Mouse (Mus musculus): ENCODE results near the gene Ube2g1. TPM values are rescaled to one million over a fixed set of nuclear protein-coding genes. Genes with fewer than 3 reads are reported as not detected.
A peak's percentile ranks its signal among the peaks of the same experiment; 100 is the strongest.
"Not testable (repeated sequence)": the region's sequence is repeated elsewhere in the genome, so short reads cannot be mapped to it uniquely, and the experiment has no call there.

The Ube2g1 gene
- total RNA-seq, 2 experiments from 2014 or later: 49.8 to 50.8 TPM

DNA sequence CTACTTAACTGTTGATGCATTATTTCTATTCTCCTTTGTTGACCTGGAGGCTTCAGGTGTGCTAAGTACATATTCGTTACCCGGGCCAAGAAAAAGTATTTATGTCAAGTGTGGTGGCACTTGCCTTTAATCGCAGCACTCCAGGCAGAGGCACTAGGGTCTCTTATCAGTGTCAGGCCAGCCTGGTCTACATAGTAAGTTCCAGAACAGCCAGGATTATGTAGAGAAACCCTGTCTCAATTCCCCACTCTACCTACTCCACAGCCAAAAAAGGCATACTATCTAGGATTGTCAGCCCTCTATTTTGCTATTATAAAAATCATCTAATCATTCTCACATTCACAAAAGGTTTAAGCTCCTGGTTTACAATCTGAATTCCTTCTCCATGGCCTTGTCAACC is 82.0 kb downstream of the Ube2g1 start:
- no peak for DNase-seq (ENCODE audit: low spot score in 2 of 2)

- DNase-seq (ENCODE audit: low spot score in 2 of 2): peak; percentile 96
Measured at GRCm38 (mm10) chr11:72689551-72690510, 82.7 kb downstream of the Ube2g1 start, which contains the start of gene Ankfy1. Gene Ankfy1, plus strand, starts transcription at chr11:72690006.

DNA sequence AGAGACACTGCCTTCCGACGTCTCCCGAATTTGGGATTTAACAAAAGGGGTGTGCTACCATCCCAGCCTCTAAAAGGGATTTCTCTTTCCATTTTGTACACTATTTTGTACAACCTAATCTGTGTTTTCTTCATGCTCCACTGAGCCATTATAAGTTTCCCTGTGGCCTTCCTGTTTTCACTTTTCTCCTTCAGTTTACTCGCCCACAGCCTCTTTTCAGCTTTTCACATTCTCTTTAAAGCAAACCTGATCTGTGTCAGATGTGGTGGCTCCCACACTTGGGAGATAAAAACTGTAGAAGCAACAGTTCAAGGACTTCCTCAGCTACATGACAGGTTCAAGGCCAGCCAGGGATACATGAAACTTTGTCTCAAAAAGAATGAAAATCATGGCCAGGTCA is 85.3 kb downstream of the Ube2g1 start:
- no peak for DNase-seq (ENCODE audit: low spot score in 2 of 2)

DNA sequence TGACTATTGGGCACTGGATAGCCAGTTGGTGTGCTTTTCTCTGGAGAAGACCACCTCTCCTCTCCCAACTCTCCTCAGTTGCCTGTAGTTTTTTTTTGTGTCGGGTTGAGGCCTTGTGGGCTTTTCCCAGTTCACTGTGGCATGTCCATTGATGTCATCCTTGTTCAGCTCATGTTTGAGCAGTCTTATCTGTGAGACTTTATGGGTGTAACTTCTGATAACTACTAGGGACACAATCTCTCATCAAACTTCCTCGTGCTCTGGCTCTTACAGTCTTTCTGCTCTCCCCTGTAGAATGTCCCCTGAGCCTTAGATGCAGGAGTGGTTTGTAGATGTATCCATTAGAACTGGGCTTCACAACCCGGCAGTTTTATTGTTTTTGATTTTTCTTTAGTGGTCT is 87.9 kb downstream of the Ube2g1 start:
- no peak for DNase-seq (ENCODE audit: low spot score in 2 of 2)

DNA sequence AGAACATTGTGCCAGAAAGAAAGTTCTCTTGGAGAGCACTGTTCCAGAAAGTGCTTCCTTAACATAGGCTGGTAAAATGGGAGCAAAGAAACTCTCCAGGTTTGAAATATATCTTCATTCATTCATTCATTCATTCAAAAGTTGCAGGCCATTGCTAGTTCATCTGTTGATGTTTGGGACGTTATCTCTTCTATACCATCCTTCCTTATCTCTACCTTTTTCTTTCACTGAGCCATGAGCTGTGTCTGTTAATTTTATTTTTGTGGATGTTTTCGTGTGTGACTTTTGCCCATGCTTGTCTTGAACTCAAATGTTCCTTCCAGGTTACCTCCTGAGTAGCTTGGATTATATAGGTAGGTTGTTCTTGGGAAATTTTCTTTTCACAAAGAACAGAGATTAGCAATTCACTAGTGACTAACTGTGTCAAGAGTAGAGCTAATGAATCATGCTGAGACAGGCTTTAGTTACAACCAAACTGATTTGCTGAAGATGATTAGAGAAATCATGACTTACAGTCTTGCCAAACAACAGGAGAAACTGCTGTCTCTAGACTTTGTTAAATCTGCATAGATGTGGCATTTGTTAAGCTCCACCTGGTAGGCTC is 89.4 kb downstream of the Ube2g1 start:
- DNase-seq (ENCODE audit: low spot score in 2 of 2): no peak

DNA sequence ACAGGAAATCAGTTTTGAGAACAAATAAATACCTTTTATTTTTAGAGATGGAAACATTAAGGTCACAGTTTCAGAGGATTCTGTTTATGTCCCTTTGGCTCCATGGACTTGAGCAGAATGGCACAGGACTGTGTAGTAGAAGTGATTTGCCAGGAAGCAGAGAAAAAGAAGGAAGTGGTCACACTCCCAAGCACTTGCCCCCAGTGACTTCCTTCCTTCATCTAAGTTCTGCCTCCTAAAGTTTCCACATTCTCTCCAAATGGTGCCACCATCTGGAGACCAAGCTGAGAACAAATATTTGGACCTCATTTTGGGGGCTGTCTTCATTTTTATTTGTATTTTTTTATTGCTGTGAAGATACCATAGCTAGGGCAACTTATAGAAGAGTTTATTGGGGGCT is 90.2 kb downstream of the Ube2g1 start:
- no peak for DNase-seq (ENCODE audit: low spot score in 2 of 2)

- not testable (repeated sequence) for DNase-seq (ENCODE audit: low spot score in 2 of 2)
Measured at GRCm38 (mm10) chr11:72705111-72705510, 98.0 kb downstream of the Ube2g1 start.

GRCm38 (mm10) chr11:72712721-72713120 is 105.6 kb downstream of the Ube2g1 start:
- DNase-seq (ENCODE audit: low spot score in 2 of 2): peak in 1 of 2 experiments; percentile 38

DNA sequence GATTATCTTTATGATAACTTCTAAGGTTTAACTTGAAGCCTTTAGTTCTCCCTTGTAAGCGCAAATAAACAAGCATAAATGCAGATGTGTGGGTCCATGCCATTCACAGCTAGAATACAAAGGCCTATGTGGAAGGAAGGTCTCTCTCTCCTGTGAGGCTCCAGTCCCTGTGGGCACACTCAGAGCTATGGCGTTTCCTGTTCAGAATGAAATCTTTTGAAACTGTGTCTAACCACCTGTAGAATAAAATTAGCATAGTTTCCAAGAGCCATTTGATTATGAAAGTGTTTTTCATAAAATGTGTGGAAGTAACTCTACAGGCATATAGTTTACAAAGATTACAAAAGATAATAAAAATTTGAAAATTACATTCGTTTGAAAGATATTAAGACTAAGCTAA is 111.1 kb downstream of the Ube2g1 start:
- DNase-seq (ENCODE audit: low spot score in 2 of 2): no peak

DNA sequence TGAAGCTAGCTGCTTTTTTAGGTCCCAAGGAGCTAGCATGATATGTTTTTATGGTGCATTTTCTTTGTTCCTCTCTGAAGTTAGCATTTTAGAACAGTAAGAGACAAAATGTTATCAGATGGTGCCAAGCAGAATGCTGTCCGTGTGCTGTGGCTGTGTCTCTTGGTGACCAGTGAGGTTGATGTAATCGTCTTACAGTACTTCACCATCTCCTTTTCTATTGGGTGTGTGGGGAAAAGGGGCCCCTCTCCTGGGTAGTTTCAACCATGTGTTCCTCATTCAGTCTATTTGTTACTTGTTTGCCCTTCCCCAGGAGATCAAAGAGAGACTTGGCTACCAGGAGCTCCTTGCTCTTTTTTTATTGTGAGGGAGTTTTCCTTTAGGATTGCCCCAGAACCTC is 116.1 kb downstream of the Ube2g1 start:
- no peak for DNase-seq (ENCODE audit: low spot score in 2 of 2)

DNA sequence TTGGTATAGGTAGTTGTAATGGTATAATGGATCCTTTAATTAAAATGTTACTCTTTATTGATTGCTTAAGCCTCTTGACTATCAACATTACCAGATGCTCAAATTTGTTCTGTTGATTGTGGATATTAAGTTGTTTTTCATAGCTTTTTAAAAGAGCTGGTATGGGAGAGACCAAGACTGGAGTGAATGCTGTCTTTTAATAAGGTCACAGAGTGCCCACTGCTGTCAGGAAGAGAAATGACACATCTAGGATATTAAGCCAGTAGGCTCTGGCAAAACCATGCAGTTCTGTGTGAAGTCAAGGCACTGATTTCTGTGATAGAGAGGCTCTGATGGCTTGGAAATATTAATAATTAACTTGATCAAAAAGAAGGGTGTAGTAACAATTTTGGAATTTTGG is 116.8 kb downstream of the Ube2g1 start:
- DNase-seq (ENCODE audit: low spot score in 2 of 2): peak in 1 of 2 experiments; percentile 26

GRCm38 (mm10) chr11:72726023-72726422 is 118.9 kb downstream of the Ube2g1 start:
- DNase-seq (ENCODE audit: low spot score in 2 of 2): no peak

DNA sequence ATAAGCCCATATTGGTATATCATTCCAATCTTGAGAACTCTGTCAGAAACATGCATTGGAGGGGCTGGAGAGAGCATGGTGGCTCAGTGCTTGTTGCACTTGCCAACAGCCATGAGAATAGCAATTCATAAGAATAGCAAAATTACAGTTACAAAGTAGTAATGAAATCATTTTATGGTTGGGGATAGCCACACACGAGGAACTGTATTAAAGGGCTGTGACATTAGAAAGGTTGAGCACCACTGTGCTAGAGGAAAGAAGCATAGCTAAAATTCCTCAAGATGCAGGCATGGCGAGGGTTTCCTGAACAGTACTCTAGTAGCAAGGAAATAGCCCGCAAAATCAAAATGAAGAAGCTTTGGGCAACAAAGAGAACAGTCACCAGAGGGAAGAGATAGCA is 126.7 kb downstream of the Ube2g1 start:
- no peak for DNase-seq (ENCODE audit: low spot score in 2 of 2)

DNA sequence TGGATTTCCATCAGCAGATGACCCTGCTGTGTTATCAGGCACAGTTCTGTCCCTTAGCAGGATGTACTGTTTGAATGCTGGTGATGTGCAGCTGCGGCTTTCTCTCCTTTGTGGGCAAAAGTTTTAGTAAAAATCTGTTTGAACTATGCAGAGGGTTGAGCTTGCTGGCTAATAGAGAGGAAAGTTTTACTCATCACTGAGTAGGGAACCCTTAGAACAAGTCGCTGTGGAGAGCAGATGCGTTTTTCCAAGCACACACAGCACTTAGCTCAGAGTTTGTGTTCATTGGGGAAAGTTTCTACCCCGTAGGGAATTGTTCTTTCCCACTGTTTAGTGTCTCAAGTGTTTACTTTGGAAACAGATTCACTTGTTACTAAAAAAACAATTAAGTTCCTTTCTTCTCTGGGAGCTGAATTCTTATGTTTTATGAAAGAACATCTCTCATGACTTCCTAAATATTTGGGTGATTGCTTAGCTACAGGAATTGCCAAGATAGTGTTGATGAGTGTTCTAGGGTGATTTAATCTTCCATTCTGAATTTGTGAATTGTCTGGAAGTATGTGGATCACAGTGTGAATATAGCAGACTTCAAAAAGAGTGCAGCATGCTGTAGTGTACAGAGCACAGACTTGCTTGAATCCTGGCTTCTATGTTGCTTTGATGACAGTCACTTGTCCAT is 127.9 kb downstream of the Ube2g1 start:
- no peak for DNase-seq (ENCODE audit: low spot score in 2 of 2)

GRCm38 (mm10) chr11:72735519-72735860 is 128.4 kb downstream of the Ube2g1 start:
- DNase-seq (ENCODE audit: low spot score in 2 of 2): no peak

Small RNA genes lying within 50 kb of the gene (microRNA-seq; reads per million reads assigned to microRNA genes)
- gene Gm25678: 0 reads per million in 2 experiments

Other genes with a start within 250 kb of the Ube2g1 start
- 1 to 10 TPM; 2.6 to 5.0 TPM for gene Tekt1, start 244.8 kb upstream of the Ube2g1 start, total RNA-seq (2021)
- 1 to 10 TPM; 3.0 to 4.4 TPM for gene Smtnl2, start 195.6 kb upstream of the Ube2g1 start, total RNA-seq (2021)
- not detected for gene Ggt6, start 171.8 kb upstream of the Ube2g1 start, total RNA-seq (2021)
- gene Mybbp1a, start 165.9 kb upstream of the Ube2g1 start, total RNA-seq (2021): 10 to 100 TPM; 50.3 to 53.1 TPM
- 10 to 100 TPM; 85.1 to 85.6 TPM for gene Spns2, start 117.4 kb upstream of the Ube2g1 start, total RNA-seq (2021)
- gene Spns3, start 56.8 kb upstream of the Ube2g1 start, total RNA-seq (2021): under 1 TPM; 0.23 to 0.38 TPM
- gene Ankfy1, start 82.7 kb downstream of the Ube2g1 start, total RNA-seq (2021): 10 to 100 TPM; 37.9 to 38.4 TPM
- 10 to 100 TPM; 14.0 to 17.2 TPM for gene Cyb5d2, start 188.9 kb downstream of the Ube2g1 start, total RNA-seq (2021)
- gene Zzef1, start 188.9 kb downstream of the Ube2g1 start, total RNA-seq (2021): 10 to 100 TPM; 45.5 to 51.1 TPM

All from layer of hippocampus, postnatal 14 days (tissue).